Mouse (Mus musculus): ENCODE results near the gene Wdfy1.

DNA sequence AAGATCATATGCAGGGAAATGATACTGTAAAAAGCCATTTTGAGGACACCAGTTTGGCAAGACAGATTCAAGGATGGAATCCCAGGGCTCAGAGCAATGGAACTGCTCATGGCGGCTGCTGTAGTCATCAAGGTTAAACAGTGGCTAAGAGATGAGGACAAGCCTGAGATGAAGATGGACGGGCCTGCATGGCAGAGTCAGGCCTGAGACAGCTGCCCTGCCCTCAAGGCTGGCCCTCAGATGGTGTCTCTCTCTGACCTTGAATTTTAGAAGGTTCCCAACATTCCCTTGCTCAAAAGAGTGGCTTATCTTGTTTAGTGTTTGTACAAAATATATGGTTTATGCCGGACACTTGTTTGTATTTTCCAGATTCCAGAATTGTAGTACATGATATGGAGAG is 22.5 kb downstream of the Wdfy1 start:
- TF ChIP-seq POLR2A (IDR thresholded peaks at IDR 0.05; ENCODE audit: borderline replicate concordance, control insufficient read depth, low read depth, low read length) (no peak), CTCF (IDR thresholded peaks at IDR 0.05; ENCODE audit: control insufficient read depth, insufficient read depth, low read length) (no peak)

All from bone marrow, adult 2 months (tissue).